Mouse (Mus musculus) kidney, adult 9 months (tissue): ENCODE results near the gene Slc41a1.

Experiments
- DNase-seq: peaks from one replicate; pipeline ENCODE4 v3.0.0; 2022

The Slc41a1 gene

DNA sequence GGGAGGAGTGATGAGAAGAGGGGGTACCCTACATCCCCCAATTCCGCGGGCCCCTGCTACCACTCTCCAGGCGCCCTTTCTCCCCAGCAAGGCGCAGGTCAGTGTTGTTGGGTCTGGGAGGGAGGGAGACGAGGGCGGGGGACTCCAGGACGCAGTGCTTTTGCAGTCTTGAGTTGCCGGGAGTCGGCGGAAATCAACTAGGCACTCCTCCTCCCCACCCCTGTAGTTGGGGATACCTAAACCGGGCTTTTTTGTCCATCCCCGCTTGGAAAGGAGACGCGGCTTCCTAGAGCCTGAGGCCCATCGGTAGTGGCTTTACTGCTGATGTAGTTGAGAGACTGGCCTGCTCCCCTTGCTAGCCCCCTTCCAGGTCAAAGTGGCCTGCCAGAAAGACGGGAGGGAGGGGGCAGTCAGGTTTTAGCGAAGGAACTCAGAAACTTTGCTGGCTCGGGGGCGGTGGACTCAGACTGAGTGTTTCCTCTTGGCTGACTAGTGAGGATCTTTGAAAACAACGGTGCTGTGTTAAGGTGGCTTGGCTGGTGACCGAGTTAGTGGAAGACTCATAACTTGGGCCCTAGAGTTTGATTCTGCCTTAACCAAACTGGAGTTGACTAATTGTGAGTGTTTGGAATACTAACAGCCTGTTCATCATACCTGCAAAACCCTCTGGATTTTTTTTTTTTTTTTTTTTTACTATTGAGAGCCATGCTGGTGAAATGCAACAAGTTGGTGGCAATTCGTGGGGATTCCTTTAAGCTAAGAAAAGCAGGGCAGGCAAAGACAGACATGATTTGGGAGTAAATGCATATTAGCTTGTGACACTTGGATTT lies 1.2 kb downstream of the Slc41a1 start:
- DNase-seq = no peak

DNA sequence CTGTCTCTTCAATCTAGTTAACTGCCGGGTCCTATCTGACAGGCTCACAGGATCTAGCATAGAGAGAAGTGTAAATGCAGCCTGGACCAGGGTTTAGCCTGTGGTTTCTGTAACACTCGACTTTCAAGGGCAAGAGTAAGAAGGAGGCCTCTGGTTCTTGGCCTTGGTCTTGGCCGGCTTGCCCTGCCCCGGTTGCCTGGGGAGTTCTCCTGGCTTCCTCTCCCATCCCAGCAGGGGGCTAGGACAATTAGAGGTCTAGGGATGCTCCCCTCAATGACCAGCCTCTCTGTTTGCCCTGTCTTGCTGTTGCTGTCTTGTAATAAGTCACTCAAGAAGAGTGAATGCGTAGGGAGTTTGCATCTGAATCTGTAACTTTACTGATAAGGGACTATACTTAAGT lies 2.0 kb downstream of the Slc41a1 start:
- no peak for DNase-seq

DNA sequence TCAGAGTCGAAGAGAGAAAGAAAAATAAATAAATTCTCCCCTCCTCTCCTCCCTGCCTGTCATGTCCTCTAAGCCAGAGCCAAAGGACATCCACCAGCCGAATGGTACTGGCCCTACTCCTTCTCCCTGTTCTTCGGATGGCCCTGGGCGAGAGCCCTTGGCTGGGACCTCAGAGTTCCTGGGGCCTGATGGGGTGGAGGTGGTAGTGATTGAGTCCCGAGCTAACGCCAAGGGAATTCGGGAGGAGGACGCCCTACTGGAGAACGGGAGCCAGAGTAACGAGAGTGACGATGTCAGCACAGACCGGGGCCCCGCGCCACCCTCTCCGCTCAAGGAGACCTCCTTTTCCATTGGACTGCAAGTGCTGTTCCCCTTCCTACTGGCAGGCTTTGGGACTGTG lies 3.3 kb downstream of the Slc41a1 start:
- DNase-seq = no peak

DNA sequence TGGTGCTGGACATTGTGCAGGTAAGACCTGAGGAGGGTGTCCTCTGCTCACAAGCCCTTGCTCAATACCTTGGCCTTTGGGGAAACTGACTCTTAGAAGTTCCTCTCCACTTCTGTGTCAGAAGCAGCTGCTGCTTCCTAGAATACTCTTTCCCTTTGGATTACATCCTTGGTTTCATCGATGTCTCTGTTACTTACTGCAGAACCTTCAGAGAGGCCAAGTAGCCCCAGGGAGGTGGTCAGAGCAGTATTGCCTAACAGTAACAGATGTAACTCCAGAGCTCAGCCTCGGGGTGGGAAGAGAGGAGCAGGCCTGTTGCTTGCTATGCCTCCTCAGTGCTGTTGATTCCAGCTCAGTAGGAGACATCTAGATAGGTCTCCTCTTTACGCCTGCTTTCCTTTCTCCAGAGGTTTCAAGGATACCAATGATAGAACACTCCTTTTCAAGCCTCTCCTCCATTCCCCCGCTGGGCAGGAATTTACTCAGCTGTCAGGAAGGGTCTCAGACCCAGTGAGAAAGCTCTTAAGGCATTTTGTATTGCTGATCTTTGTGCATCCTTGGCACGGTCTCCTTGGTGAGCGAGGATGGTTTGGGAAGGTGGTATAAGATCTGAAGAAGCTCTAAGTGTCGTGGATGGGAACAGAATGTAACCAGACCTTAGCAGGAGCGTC lies 3.8 kb downstream of the Slc41a1 start:
- DNase-seq = no peak

DNA sequence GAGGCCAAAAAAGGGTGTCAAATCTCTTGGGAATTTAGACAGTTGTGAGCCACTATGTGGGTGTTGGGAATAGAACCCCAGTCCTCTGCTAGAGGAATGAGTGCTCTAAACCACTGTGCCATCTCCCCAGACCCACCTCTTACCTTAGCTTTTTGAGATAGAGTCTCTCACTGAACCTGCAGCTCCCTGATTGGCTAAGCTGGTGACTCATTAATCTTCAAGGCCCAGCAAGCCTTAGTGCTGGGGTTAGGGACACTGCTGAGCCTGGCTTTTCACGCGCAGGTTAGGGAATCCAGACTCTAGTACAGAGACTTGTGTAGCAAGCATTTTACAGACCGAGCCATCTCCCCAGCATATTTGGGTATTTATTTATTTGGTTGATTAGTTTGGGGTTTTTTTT lies 9.7 kb downstream of the Slc41a1 start:
- DNase-seq = no peak

DNA sequence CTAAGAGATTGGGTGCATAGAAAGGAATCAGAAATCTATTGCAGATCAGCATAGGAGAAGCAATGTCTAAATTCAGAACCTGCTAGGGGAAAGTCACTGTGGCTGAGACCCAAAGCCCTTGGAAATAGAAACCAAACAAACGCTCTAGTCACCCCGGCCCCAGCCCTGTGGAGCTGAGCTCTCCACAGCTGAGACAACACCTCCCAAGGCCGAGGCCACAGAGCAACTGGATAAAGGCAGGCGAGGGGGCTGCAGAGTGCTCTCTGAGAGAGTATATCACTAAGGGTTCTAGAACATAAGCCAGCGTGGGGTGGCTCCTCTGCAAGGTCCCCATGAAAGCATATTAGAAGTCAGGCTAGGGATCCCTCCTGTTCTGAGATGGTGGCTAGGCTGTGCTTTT lies 11.2 kb downstream of the Slc41a1 start:
- DNase-seq = no peak

DNA sequence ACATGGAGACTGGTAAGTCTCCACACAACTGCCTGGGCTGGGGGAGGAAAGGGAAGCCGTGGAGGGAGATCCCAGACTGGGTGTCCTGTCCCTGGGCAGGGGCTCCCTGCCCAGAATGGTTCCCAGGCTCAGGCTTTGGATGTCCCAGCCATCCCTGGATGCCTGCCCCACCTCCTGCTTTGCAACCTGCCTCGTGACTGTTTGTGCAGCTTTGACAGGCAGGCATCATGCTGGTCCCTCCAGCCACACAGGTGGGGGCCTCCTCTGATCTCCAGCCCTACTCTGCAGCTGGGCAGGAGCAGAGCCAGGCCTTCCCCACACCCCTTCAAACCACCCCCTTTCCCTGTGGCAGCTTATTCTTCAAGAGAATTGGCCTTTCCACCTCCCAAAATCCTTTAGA lies 12.0 kb downstream of the Slc41a1 start:
- DNase-seq = no peak

DNA sequence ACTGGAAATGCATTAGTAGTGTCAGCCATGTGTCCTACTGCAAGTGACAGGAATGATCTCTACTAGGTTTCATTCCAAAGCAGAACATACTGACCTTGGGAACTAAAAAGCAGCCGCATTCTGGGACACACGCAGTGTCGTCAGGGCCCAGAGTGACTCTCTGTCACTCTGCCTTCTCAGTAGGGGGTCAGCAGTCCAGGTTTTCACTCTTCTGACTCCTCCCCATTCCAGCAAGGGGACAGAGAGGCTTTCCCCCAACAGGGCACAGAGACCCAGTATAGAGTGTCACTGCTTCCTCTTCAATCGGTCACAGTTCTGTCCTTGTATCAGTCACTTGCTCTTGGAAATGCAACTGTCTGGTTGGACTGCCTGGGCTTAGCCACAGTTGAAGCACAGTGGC lies 14.9 kb downstream of the Slc41a1 start:
- DNase-seq = no peak

DNA sequence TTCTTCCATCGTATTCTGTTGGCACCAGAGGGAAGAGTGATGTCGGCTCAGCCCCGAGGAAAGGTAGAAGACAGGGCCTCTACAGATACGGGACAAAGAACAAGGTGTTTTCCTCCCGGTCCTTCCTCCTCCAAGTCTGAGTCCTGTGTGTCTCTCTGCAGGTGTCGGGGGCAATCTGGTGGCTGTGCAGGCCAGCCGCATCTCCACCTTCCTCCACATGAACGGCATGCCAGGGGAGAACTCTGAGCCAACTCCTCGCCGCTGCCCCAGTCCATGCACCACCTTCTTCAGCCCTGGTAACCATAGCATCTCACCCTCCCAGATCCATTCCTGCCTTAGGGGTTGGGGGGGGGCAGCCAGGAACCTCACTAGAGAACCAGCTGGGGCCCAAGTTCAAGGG lies 16.5 kb downstream of the Slc41a1 start:
- no peak for DNase-seq

DNA sequence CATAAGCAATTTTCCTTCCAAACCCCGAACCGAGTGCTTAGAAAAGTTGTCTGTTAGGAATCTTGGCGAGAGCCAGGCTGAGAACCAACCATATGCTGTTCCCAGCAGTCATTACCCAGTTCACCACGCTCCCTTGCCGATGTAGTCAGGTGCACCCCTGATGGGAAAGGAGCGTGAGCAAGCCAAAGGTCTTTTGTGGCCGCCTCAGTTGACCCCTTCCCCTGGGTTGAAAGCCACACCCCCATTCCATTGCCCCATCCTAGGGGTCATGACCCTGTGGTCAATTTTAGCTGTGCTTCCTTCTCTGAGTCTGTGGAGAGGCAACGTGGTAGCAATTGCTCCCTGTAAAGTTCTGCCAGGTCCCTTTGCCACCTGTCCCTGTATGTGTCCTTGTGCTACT lies 17.6 kb downstream of the Slc41a1 start:
- DNase-seq = no peak

DNA sequence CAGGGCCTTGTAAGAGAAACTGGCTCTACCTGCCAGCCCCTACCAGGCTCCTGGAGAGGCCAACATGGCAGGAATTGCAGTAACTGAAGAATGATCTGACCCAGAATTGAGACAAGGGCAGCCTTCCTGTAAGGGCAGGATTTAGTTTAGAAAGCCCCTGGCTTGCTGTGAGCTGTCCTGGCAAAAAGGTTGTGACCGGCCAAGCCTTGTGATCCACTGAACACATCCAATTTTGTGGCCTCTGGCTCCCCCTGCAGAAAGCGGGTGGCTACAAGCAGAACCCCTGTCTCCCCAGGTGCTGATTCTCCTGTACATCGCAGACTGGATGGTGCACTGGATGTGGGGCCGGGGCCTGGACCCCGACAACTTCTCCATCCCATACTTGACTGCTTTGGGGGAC lies 19.0 kb downstream of the Slc41a1 start:
- DNase-seq = peak; percentile 65

DNA sequence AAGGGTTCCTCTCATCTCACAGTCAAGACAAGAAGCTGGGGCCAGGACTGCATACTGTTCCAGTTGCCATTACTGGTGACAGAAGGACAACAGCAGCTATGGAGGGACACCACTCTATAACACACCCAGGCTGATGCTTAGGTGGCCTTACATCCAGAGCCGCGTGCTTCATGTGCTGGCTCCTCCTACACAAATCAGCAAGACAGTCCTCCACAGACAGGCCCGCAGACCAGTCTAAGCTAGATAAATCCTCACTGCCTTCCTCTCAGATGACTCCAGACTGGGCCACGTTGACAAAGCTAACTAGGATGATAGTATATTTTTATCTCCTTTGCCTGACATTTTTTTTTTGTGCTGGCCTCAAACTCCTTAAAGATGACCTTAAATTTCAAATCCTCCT lies 34.5 kb downstream of the Slc41a1 start:
- no peak for DNase-seq

DNA sequence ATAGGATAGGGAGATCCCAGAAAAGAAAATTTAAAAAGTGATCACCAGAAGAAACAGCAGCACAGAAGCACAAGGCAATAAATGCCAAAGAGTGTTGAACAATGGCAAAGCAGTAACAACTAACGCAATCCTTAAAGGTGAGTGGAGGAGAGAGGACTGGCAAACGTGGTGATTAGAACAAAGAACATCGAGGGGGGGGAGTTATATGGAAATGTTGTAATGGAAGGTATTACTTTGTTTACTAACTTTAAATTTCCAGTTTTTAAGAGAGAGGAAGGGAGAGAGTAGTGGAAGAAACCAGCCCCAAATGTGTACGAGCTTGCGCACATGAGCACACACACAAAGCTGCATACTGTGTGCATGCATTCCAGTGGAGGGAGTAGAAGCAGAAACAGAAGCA lies 38.3 kb downstream of the Slc41a1 start:
- DNase-seq = no peak

DNA sequence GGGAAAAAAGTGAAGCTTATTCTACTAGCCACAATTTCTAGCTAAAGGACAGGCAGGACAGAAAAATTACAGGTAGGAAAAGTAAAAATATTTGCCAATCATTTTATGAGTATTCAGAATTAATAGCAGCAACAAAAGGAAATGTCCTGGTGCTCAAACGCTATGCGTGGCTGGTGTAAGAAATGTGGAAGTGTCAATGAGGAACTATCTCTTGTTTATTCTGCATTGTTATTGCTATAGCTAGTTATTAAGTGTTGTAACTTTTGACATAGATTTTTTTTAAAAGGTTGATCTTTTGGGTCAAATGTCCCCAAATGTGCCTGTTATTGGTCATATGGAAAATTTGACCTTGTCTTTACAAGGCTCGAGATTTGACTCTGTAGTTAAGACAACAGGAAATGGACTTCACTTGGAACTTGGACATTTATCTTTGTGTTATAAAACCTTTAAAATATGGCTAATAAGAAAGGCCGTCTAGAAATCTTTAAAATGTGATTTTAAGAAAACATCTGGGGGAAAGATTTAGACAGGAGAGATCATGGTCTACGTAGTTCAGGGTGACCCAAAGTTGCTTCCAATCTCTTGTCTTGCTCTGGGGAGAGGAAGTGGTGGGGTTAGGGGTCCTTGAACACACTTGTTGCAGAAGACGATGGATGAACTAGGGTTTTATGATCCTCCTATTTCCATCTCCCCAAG lies 39.2 kb downstream of the Slc41a1 start:
- DNase-seq = no peak

DNA sequence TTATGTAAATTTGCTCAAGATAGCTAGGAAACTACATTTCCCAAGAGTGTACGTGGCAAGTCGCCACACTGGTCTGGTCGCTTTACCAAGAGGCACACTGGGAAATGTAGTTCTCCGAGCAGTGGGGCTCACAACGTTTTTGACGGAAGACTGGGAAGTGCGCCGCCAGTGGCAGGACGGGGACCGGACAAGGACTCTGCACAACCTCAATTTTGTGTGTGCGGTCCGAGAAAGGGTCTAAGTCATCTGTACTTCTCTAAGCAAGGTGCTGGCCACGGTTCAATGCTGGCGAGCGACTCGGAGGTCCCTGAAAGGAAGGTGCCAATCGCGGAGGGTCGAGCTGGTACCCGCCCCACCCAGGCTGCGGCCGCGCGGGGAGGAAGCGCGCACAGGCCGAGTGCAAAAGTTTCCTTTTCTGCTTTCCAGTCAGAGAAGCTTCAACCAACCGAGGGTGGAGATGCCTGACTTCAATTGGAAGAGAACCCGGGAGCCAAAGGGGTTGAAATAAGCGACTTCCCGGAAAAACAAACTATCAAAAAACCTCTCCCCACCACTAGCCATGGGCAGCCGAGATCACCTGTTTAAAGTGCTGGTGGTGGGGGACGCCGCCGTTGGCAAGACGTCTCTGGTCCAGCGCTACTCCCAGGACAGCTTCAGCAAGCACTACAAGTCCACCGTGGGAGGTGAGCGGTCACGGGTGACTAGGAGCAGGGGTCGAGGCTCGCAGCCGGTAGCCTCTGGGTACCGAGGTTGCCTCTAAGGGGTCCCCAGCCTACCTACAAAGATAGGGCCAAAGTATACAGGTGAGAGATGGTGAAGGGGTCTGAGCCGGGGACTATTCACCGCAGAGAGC lies 40.0 kb downstream of the Slc41a1 start, which contains the start of gene Rab29:
Rab29 (plus strand) TSS at position 132 of the 853 bp plus-strand sequence.
- peak; percentile 96 for DNase-seq

DNA sequence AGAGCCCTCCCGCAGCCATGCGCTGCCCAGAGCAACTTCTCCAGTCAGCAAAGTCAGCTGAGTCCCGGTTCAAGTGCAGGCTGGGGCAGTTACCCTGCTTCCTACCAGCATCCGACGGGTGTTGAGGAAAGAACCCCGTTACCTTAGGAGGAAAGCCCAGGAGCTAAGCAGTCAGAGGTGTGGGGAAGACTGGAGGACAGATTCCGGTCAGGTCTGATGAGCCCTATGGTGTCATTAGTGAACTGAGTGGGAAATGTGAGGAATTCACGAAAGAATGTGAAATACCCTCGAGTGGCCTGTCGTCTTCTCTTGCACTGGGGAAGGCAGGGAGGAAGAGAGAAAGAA lies 40.6 kb downstream of the Slc41a1 start:
- peak; percentile 14 for DNase-seq

DNA sequence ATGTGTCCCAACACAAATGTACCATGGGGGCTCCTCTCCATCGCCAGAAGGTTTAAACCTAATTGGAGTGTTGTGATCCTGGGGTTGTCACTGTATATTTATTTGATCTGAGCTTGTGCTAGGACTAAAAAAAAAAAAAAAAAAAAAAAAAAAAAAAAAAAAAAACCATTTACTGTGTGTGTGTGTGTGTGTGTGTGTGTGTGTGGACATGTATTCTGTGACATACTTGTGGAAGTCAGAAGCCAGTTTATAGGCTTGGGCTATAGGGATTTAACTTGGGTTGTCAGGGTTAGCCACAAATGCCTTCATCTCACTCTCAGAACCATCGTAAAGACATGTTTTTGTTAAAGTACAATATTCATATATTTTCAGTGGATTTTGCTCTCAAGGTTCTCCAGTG lies 42.3 kb downstream of the Slc41a1 start:
- DNase-seq = no peak

DNA sequence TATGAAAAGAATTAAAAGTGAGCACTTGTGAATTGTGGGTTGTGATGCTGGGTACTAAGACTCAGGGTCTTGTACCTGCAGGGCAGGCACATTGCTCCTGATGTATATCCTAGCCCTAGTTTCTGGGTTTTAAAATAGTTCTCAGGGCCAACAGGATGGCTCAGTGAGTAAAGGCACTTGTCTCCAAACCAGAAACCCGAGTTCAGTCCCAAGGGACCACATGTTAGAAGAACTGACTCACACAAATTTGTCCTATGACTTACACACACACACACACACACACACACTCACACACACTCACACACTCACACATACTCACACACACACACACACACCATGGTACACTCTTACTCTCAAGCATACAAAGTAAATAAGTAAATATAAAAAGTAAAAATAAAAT lies 45.6 kb downstream of the Slc41a1 start:
- DNase-seq = no peak

DNA sequence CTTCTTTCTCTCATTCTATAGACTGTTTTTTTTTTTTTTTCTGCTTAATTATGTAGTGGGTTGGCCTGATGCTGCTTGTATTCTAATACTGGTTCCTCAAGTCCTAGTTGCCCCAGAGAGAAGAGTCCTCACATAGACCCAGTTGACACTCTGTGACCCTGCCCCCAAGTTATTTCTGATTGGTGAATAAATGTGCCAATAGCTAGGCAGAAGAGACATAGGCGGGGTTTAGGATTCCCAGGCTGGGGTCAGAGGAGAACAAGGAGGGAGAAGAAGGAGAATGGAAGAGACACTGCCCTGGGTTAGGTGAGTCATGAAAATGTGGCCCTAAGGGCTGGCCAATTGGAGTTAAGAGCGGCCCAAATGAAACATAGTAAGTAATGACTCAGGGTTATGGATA lies 52.5 kb downstream of the Slc41a1 start:
- no peak for DNase-seq

DNA sequence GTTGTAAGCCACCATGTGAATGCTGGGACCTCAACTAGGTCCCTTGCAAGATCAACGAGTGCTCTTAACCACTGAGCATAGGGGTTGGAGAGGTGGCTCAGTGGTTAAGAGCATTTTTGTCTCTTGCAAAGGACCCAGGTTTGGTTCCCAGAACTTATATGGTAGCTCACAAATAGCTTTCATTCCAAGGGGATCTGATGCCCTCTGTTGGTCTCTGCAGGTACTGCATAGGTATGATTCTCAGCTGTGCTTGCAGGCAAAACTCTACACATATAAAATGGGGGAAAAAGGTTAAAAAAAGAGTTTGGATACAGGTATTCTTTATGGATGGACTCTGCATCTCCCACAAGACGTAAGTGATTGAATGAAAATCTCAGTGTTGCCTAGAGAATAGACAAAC lies 55.5 kb downstream of the Slc41a1 start:
- peak; percentile 42 for DNase-seq

DNA sequence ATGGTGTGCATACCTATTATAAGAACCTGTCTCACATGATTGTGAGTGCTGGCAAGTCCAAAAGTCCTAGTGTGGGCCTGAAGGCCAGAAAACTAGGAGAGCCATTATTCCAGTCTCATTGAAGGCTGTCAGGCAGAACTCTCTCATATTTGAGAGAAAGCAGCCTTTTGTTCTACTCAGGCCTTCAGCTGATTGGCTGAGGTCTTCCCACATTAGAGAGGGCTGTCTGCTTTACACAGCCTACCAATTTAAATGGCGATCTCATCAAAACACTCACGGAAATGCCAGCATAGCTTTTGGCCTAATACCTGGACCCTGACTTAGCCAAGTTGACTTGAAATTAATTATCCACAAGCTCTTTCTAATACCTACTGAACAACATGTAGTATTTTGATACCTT lies 58.9 kb downstream of the Slc41a1 start:
- DNase-seq = no peak

DNA sequence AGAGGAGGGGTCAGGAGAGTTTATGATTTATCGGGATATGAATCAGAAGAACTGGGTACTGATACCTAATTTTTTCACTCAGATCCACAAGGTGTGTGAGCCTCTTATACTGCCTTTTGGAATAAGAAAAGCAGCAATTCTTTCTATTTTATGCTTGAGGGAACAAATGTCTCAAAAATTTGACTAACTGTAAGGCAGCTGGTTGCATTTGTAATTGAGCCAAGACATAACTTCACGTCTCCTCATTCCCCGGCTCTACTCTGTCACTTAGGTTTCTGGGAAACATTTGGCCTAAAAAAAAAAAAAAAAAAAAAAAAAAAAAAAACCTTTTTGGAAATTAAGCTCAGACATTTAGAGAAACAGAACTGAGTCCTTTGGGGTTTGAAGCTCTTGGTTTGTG lies 59.3 kb downstream of the Slc41a1 start:
- no peak for DNase-seq

DNA sequence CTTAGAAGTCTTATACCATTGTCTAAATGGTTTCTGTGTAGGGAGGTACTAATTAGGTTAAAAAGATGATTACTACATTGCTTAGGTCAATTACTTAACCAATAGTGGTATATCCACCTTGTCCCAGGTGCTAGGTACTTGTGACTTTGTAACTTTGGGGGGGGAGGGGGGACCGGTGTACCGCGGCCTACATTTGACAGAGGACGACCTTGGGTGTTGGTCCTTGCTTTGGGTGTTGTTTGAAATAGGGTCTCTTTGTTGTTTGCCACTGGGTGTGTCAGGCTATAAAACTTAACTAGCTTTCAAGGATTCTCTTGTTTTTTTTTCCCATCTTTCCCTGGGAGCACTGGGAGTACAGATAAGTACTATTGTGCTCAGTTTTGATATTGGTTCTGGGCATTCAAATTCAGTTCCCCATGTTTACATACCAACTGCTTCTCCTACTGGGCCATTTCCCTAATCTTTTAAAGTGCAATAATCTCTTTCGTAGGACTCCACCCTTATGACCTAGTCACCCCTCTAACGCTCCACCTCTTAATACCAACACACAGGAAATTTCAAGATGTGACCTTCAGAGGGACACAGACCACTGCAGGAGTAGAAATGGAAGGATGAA lies 62.9 kb downstream of the Slc41a1 start:
- DNase-seq = no peak
